Mouse (Mus musculus) gastrocnemius, postnatal 14 days (tissue): ENCODE results near the gene Dlx6. TPM values are rescaled to one million over a fixed set of nuclear protein-coding genes. Genes with fewer than 3 reads are reported as not detected.
A peak's percentile ranks its signal among the peaks of the same experiment; 100 is the strongest.

Experiments used
- DNase-seq: peaks from one replicate; pipeline ENCODE4 v3.0.0; 2021; ENCODE audit warnings: mixed read lengths
- intact Hi-C: fragments of 180-260 bp; cut with DNase I; formaldehyde crosslinking; loops from one replicate; pipeline ENCODE4 v1.15.1; 2025; ENCODE audit warnings: low total_unique reads
- total RNA-seq, 2 experiments: library from RNA; stranded (reverse); gene quantifications; 2 replicates each; pipeline ENCODE4 v1.2.3; 2021

Gene Dlx6
- total RNA-seq, 2 experiments from 2014 or later = not detected

GRCm38 (mm10) chr6:6875136-6875535 lies 12.0 kb downstream of the Dlx6 start:
- DNase-seq = no peak
- intact Hi-C loops = no loop called here

- intact Hi-C loops = no loop called here
- DNase-seq = no peak
These were observed 12.5 kb downstream of the Dlx6 start for GRCm38 (mm10) chr6:6875676-6876075.

- intact Hi-C loops = no loop called here
These were observed 13.1 kb downstream of the Dlx6 start for GRCm38 (mm10) chr6:6876231-6876630.

GRCm38 (mm10) chr6:6876731-6877130 lies 13.6 kb downstream of the Dlx6 start:
- intact Hi-C loops = no loop called here
- no peak for DNase-seq

More at GRCm38 (mm10) chr6:6876231-6876630, 13.1 kb downstream of the Dlx6 start:
- DNase-seq = no peak

- intact Hi-C loops = no loop called here
- no peak for DNase-seq
These were observed 14.3 kb downstream of the Dlx6 start for GRCm38 (mm10) chr6:6877346-6877910.

GRCm38 (mm10) chr6:6877981-6878840 lies 15.1 kb downstream of the Dlx6 start:
- DNase-seq = no peak
- intact Hi-C loops = no loop called here

- DNase-seq = no peak
- intact Hi-C loops = no loop called here
These were observed 15.7 kb downstream of the Dlx6 start for GRCm38 (mm10) chr6:6878841-6879291.

GRCm38 (mm10) chr6:6879371-6880325 lies 16.5 kb downstream of the Dlx6 start:
- no peak for DNase-seq
- intact Hi-C loops = loop anchor here (10.0 kb wide), 4 partner anchors 425 to 1025 kb away; no protein-coding TSS in a partner anchor

GRCm38 (mm10) chr6:6880361-6881114 lies 17.4 kb downstream of the Dlx6 start:
- DNase-seq = no peak
- intact Hi-C loops = loop anchor here (10.0 kb wide), 4 partner anchors 426 to 1026 kb away; no protein-coding TSS in a partner anchor

- intact Hi-C loops = loop anchor here (10.0 kb wide), 4 partner anchors 426 to 1026 kb away; no protein-coding TSS in a partner anchor
These were observed 18.0 kb downstream of the Dlx6 start for GRCm38 (mm10) chr6:6881115-6881637.

GRCm38 (mm10) chr6:6881638-6882190 lies 18.6 kb downstream of the Dlx6 start, which contains the start of gene Dlx5:
Gene Dlx5, minus strand, starts transcription at chr6:6882085.
- intact Hi-C loops = loop anchor here (10.0 kb wide), 4 partner anchors 427 to 1027 kb away; no protein-coding TSS in a partner anchor
- no peak for DNase-seq

More at GRCm38 (mm10) chr6:6881115-6881637, 18.0 kb downstream of the Dlx6 start:
- no peak for DNase-seq

GRCm38 (mm10) chr6:6882266-6882797 lies 19.2 kb downstream of the Dlx6 start:
- intact Hi-C loops = loop anchor here (10.0 kb wide), 4 partner anchors 428 to 1028 kb away; no protein-coding TSS in a partner anchor
- DNase-seq = no peak

GRCm38 (mm10) chr6:6884897-6885296 lies 21.8 kb downstream of the Dlx6 start:
- intact Hi-C loops = loop anchor here (10.0 kb wide), 4 partner anchors 430 to 1030 kb away; no protein-coding TSS in a partner anchor
- DNase-seq = no peak

- intact Hi-C loops = loop anchor here (10.0 kb wide), 4 partner anchors 431 to 1031 kb away; no protein-coding TSS in a partner anchor
- DNase-seq = no peak
These were observed 23.1 kb downstream of the Dlx6 start for GRCm38 (mm10) chr6:6886225-6886624.

- DNase-seq = no peak
- intact Hi-C loops = no loop called here
These were observed 26.9 kb downstream of the Dlx6 start for GRCm38 (mm10) chr6:6890047-6890446.

GRCm38 (mm10) chr6:6909586-6909985 lies 46.5 kb downstream of the Dlx6 start:
- peak; percentile 74 for DNase-seq
- intact Hi-C loops = no loop called here

- intact Hi-C loops = no loop called here
- no peak for DNase-seq
These were observed 51.2 kb downstream of the Dlx6 start for GRCm38 (mm10) chr6:6914304-6914703.
